Mouse (Mus musculus): ENCODE measurements around the gene Atp2b2.

DNA sequence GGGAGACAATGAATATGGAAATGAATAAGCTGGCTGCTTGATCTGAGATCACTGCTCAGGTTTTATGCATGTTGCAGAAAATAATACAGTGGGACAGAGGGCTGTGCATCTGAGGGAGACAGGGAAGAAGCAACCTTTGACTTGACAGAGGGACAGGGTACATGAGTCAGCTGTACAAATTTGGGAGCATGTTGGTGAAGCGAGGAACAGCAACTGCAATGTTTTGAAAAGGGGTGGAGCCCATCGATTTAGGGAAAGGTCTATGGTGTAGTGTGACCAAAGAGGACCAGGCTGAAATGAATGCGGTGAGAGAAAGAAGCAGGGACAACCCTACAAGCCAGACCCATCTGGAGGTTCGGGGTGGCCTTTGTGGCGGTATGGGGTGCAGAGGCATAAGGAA is 84.4 kb downstream of the Atp2b2 start:
- no peak for TF ChIP-seq HCFC1 (IDR thresholded peaks at IDR 0.05; ENCODE audit: borderline replicate concordance, insufficient read depth, low read length)
- TF ChIP-seq MAFK (IDR thresholded peaks at IDR 0.05; ENCODE audit: insufficient read depth, low read depth, low read length), result no peak
- TF ChIP-seq ZNF384 (IDR thresholded peaks at IDR 0.05; ENCODE audit: low read depth, low read length), result no peak
- TF ChIP-seq CHD2 (IDR thresholded peaks at IDR 0.05; ENCODE audit: low read depth, low read length), result no peak
- no peak for TF ChIP-seq ZC3H11A (IDR thresholded peaks at IDR 0.05; ENCODE audit: borderline replicate concordance, low read depth, low read length)
